Mouse (Mus musculus) heart, adult 2 months (tissue): Measurements from ENCODE around the gene Rnf220.

ENCODE experiments used
- CTCF ChIP-seq: fragments of 200-600 bp; IDR thresholded peaks from 2 replicates; pipeline ENCODE4 v1.8.1; 2022; ENCODE audit warnings: antibody characterized with exemption, mild to moderate bottlenecking, moderate library complexity
- EP300 ChIP-seq: fragments of 200-500 bp; IDR thresholded peaks from 2 replicates; pipeline ENCODE4 v1.6.1; 2011; ENCODE audit warnings: low read depth, low read length, control low read depth; ENCODE audit not compliant: insufficient read depth

DNA sequence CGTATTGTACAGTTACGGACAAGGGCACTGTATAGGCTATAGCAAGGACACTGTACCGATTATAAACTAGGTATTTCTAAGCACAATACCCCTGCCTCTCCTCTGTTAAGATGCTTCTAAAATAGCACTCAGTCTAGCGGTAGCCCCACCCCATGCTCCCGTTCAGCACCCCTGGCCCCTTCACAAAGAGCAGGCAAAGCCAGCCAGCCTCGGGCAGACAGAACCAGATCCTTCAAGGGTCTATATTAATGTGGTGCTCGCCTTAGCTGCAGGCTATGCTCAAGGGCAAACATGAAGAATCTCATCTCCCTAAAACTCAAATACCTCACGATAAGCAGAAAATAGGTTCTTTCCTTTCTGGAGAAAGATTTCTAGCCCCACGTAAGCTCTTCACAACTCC lies 67.2 kb downstream of the Rnf220 start:
- TF ChIP-seq EP300 (no peak), CTCF (no peak)
